Mouse (Mus musculus): ENCODE data around the gene Fam3b. TPM values are rescaled to one million over a fixed set of nuclear protein-coding genes. Genes with fewer than 3 reads are reported as not detected.
A peak's percentile ranks its signal among the peaks of the same experiment; 100 is the strongest.

The Fam3b gene
- polyA plus RNA-seq, 1 experiment, result not detected

DNA sequence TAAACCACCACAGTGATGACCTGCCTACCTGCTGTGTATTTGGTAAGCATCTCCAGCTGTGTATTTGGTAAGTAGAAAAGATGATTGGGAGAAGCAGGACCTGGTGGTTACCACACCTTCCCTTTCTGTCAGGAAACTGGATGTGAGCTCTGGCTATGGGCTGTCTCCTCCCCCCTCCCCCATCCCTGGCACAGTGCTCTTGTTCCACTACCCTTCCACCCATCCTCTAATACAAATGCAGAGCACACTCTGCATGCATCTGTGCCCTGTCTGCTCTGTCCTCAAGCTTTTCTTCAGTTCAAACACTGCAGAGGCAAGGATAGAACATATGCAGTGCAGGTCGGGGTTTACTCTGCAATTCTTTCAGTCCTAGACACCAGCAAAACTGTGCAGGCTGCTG lies 19.8 kb upstream of the Fam3b start:
- Histone ChIP-seq H3ac (ENCODE audit: control insufficient read depth, insufficient read length, low read depth) (no peak overlapping the region), H3K79me3 (ENCODE audit: low read depth) (no peaks in the 10 kb centered on the region), H3K36me3 (ENCODE audit: control insufficient read depth, insufficient read depth) (no peaks in the 10 kb centered on the region), H3K27me3 (ENCODE audit: control insufficient read depth, insufficient read depth, insufficient read length) (no peaks in the 10 kb centered on the region), H3K4me3 (ENCODE audit: insufficient read depth, poor library complexity, severe bottlenecking) (peak overlapping the region; percentile 21), H3K79me2 (ENCODE audit: control insufficient read depth, insufficient read depth) (no peaks in the 10 kb centered on the region)
- TF ChIP-seq CEBPB (IDR thresholded peaks at IDR 0.05; ENCODE audit: low read depth) (no peak), USF1 (IDR thresholded peaks at IDR 0.05; ENCODE audit: low read depth) (no peak), FOSL1 (IDR thresholded peaks at IDR 0.05; ENCODE audit: insufficient read depth, low read length, poor library complexity, severe bottlenecking) (no peak), MYOD1 (IDR thresholded peaks at IDR 0.05; ENCODE audit: control insufficient read depth, insufficient read length, low read depth) (no peak), MYOG (IDR thresholded peaks at IDR 0.05; ENCODE audit: control insufficient read depth, extremely low read depth, insufficient read length) (no peak), MAX (IDR thresholded peaks at IDR 0.05) (no peak), CTCF (IDR thresholded peaks at IDR 0.05; ENCODE audit: control insufficient read depth, insufficient read depth, insufficient read length) (no peak)

DNA sequence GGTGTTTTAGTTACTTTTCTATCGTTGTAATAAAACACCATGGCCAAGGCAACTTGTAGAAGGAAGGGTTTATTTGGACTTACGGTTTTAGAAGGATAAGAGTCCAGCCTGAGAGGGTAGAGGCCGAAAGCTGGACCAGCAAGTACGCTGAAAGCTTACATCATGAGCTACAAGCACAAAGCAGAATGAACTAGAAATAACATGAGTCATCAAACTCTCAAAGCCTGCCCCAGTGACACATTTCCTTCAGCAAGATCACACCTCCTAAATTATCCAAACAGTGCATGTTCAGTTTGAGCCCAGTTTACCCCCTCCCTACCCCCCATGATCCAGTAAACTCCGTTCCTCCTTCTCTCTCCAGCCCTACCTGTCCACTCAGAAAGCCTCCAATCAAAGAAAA lies 19.1 kb upstream of the Fam3b start:
- no peaks in the 10 kb centered on the region for H3K79me2 ChIP-seq (ENCODE audit: control insufficient read depth, insufficient read depth)
- H3K4me3 ChIP-seq (ENCODE audit: insufficient read depth, poor library complexity, severe bottlenecking), result no peak overlapping the region
- no peak for TF ChIP-seq MAX (IDR thresholded peaks at IDR 0.05)
- TF ChIP-seq MYOG (IDR thresholded peaks at IDR 0.05; ENCODE audit: control insufficient read depth, extremely low read depth, insufficient read length), result no peak
- TF ChIP-seq MYOD1 (IDR thresholded peaks at IDR 0.05; ENCODE audit: control insufficient read depth, insufficient read length, low read depth), result no peak
- TF ChIP-seq CTCF (IDR thresholded peaks at IDR 0.05; ENCODE audit: control insufficient read depth, insufficient read depth, insufficient read length), result no peak
- no peak for TF ChIP-seq USF1 (IDR thresholded peaks at IDR 0.05; ENCODE audit: low read depth)
- TF ChIP-seq FOSL1 (IDR thresholded peaks at IDR 0.05; ENCODE audit: insufficient read depth, low read length, poor library complexity, severe bottlenecking), result no peak
- no peak for TF ChIP-seq CEBPB (IDR thresholded peaks at IDR 0.05; ENCODE audit: low read depth)
- no peaks in the 10 kb centered on the region for H3K27me3 ChIP-seq (ENCODE audit: control insufficient read depth, insufficient read depth, insufficient read length)
- no peaks in the 10 kb centered on the region for H3K36me3 ChIP-seq (ENCODE audit: control insufficient read depth, insufficient read depth)
- H3K79me3 ChIP-seq (ENCODE audit: low read depth), result no peaks in the 10 kb centered on the region
- H3ac ChIP-seq (ENCODE audit: control insufficient read depth, insufficient read length, low read depth), result no peak overlapping the region

DNA sequence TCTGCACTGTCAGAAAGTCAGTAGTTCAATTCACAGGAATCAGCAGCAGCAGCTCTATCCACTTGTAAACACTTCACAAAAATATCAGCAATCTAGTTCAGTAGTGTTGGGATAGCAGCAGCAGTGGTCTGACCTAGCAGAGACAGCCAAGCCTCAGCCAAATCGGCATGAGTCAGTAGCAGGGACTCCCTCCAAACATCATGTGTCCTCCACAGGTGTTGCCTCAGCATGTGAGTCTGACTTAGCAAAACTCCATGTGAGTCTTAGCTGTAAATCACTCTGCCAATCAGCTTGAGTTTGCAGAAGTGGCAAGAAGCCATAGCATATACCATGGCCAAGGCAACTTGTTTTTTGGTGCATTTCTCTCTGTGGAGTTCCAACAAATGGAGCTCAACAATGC lies 18.5 kb upstream of the Fam3b start:
- TF ChIP-seq USF1 (IDR thresholded peaks at IDR 0.05; ENCODE audit: low read depth) (no peak), CTCF (IDR thresholded peaks at IDR 0.05; ENCODE audit: control insufficient read depth, insufficient read depth, insufficient read length) (no peak), MYOD1 (IDR thresholded peaks at IDR 0.05; ENCODE audit: control insufficient read depth, insufficient read length, low read depth) (no peak), CEBPB (IDR thresholded peaks at IDR 0.05; ENCODE audit: low read depth) (no peak), MYOG (IDR thresholded peaks at IDR 0.05; ENCODE audit: control insufficient read depth, extremely low read depth, insufficient read length) (no peak), FOSL1 (IDR thresholded peaks at IDR 0.05; ENCODE audit: insufficient read depth, low read length, poor library complexity, severe bottlenecking) (no peak), MAX (IDR thresholded peaks at IDR 0.05) (no peak)
- Histone ChIP-seq H3K36me3 (ENCODE audit: control insufficient read depth, insufficient read depth) (no peaks in the 10 kb centered on the region), H3K79me3 (ENCODE audit: low read depth) (no peaks in the 10 kb centered on the region), H3K79me2 (ENCODE audit: control insufficient read depth, insufficient read depth) (no peaks in the 10 kb centered on the region), H3K4me3 (ENCODE audit: insufficient read depth, poor library complexity, severe bottlenecking) (no peak overlapping the region), H3K27me3 (ENCODE audit: control insufficient read depth, insufficient read depth, insufficient read length) (no peaks in the 10 kb centered on the region), H3ac (ENCODE audit: control insufficient read depth, insufficient read length, low read depth) (no peak overlapping the region)

DNA sequence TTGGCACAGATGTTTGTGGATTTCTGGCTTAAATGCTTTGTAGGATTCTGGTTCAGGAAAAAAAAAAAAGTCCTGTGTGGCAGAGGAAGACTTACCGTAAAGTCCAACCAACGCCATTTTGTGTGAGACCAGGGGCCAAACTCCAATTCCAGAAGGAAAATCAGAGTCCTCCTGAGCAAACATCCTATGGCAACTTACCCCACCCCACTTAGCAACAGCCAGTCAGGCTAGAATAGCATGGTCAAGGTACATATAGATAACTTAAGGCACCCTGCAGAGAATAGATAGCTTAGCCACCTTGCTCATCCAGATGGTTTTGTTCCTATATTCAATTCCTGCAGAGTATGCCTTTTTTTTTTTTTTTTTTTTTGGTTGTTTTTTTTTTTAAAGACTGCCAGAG lies 14.6 kb upstream of the Fam3b start:
- TF ChIP-seq CTCF (IDR thresholded peaks at IDR 0.05; ENCODE audit: control insufficient read depth, insufficient read depth, insufficient read length) (no peak), MYOD1 (IDR thresholded peaks at IDR 0.05; ENCODE audit: control insufficient read depth, insufficient read length, low read depth) (no peak), MYOG (IDR thresholded peaks at IDR 0.05; ENCODE audit: control insufficient read depth, extremely low read depth, insufficient read length) (no peak), CEBPB (IDR thresholded peaks at IDR 0.05; ENCODE audit: low read depth) (no peak), FOSL1 (IDR thresholded peaks at IDR 0.05; ENCODE audit: insufficient read depth, low read length, poor library complexity, severe bottlenecking) (no peak)
- Histone ChIP-seq H3ac (ENCODE audit: control insufficient read depth, insufficient read length, low read depth) (no peak overlapping the region), H3K79me3 (ENCODE audit: low read depth) (no peaks in the 10 kb centered on the region), H3K36me3 (ENCODE audit: control insufficient read depth, insufficient read depth) (no peaks in the 10 kb centered on the region), H3K27me3 (ENCODE audit: control insufficient read depth, insufficient read depth, insufficient read length) (no peaks in the 10 kb centered on the region), H3K4me3 (ENCODE audit: insufficient read depth, poor library complexity, severe bottlenecking) (no peak overlapping the region), H3K79me2 (ENCODE audit: control insufficient read depth, insufficient read depth) (no peaks in the 10 kb centered on the region)

DNA sequence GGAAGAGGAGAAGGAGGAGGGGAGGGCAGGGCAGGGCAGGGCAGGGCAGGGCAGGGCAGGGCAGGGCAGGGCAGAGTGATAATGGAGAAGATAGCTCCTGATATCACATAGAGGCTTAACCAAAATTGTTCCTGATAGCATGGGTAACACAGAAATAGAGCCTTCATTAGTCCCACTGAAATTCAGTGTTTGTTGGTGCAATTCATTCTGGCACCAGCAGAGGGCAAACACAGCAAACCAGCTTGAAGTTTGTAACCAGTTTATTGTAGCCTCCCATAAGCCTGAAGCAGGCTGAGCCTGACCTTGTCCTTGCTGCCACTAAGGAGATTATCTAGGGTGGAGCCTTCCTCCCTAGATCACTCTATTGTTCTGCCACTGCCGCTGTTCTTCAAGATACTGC lies 8.4 kb upstream of the Fam3b start:
- Histone ChIP-seq H3K27me3 (ENCODE audit: control insufficient read depth, insufficient read depth, insufficient read length) (no peaks in the 10 kb centered on the region), H3K79me3 (ENCODE audit: low read depth) (no peaks in the 10 kb centered on the region), H3K36me3 (ENCODE audit: control insufficient read depth, insufficient read depth) (no peaks in the 10 kb centered on the region), H3K79me2 (ENCODE audit: control insufficient read depth, insufficient read depth) (no peaks in the 10 kb centered on the region), H3ac (ENCODE audit: control insufficient read depth, insufficient read length, low read depth) (no peak overlapping the region), H3K4me3 (ENCODE audit: insufficient read depth, poor library complexity, severe bottlenecking) (no peak overlapping the region)
- TF ChIP-seq MAX (IDR thresholded peaks at IDR 0.05), result no peak
- TF ChIP-seq MYOG (IDR thresholded peaks at IDR 0.05; ENCODE audit: control insufficient read depth, extremely low read depth, insufficient read length), result no peak
- TF ChIP-seq CTCF (IDR thresholded peaks at IDR 0.05; ENCODE audit: control insufficient read depth, insufficient read depth, insufficient read length), result peak; percentile 11
- no peak for TF ChIP-seq CEBPB (IDR thresholded peaks at IDR 0.05; ENCODE audit: low read depth)

DNA sequence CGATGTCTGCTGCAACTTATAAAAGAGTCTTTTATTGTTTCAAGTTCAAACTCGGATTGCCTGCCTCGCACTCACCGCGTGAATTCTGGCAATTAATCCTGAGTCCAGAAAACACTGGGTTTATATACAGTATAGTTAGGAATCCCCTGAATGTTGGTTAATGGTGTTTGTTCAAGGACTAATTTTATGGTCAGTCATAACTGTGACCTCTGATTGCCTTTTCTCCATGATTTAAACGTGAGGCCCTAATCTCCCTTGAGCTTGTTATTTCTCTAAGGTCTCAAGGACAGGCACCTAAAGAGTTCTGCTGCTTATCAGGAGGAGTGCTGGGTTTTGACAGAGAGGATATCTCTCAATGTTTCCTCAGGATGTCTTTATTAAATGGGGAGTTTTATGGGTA lies 7.4 kb upstream of the Fam3b start:
- H3K27me3 ChIP-seq (ENCODE audit: control insufficient read depth, insufficient read depth, insufficient read length), result no peaks in the 10 kb centered on the region
- no peak overlapping the region for H3K4me3 ChIP-seq (ENCODE audit: insufficient read depth, poor library complexity, severe bottlenecking)
- TF ChIP-seq CTCF (IDR thresholded peaks at IDR 0.05; ENCODE audit: control insufficient read depth, insufficient read depth, insufficient read length), result no peak
- TF ChIP-seq FOSL1 (IDR thresholded peaks at IDR 0.05; ENCODE audit: insufficient read depth, low read length, poor library complexity, severe bottlenecking), result no peak
- no peak for TF ChIP-seq MAX (IDR thresholded peaks at IDR 0.05)
- TF ChIP-seq CEBPB (IDR thresholded peaks at IDR 0.05; ENCODE audit: low read depth), result no peak
- no peaks in the 10 kb centered on the region for H3K36me3 ChIP-seq (ENCODE audit: control insufficient read depth, insufficient read depth)
- H3ac ChIP-seq (ENCODE audit: control insufficient read depth, insufficient read length, low read depth), result no peak overlapping the region
- no peaks in the 10 kb centered on the region for H3K79me3 ChIP-seq (ENCODE audit: low read depth)
- no peaks in the 10 kb centered on the region for H3K79me2 ChIP-seq (ENCODE audit: control insufficient read depth, insufficient read depth)

Measured in C2C12 (cell line).